Mouse (Mus musculus) CD4-positive, CD25-positive, alpha-beta regulatory T cell, adult 4 months (primary cell): ENCODE results near the gene Themis2. TPM values are rescaled to one million over a fixed set of nuclear protein-coding genes. Genes with fewer than 3 reads are reported as not detected.

Source experiments
- ATAC-seq: one replicate; pipeline ENCODE4 v1.8.0; 2017
- polyA plus RNA-seq, 2 experiments: library from polyadenylated mRNA; unstranded; fragments of 100-300 nt; shearing (Covaris generic); gene quantifications; one replicate each; pipeline ENCODE4 v1.2.1; 2017

Themis2 gene
- 1 to 10 TPM in 1 of 2 experiments, under 1 TPM in 1; 0.24 to 1.1 TPM for polyA plus RNA-seq

DNA sequence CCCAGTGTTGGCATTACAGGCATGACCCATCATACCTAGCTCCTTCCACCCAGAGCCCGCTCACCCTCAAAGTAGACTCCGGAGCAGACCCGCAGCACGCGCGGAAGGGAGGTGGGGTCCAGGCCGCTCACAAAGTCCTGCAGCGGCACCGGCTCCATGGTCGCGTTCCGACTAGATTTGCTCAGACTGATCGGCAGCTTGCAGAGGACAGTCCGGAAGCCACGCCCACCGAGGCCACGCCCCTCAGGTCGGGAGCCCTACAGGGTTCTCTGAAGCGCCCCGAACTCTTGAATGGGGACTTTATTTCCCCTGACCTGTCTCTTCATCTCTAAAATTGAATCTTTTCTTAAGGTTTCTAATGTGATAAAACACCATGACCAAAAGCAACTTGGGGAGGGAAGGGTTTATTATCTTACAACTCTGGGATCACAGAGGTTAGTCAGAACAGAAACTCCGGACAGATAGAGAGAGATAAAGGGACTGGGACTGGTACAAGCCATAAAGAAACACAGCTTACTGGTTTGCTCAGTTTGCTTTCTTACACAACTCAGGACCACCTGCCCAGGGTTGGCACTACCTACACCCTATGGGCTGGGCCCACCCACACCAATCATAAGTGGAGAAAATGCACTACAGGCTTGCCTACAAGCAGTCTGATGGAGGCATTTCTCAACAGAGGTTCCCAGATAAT lies at the start of gene Themis2:
Gene Themis2, minus strand, starts transcription at position 192 of the 691 bp plus-strand sequence.
- peak; percentile 77 for ATAC-seq

DNA sequence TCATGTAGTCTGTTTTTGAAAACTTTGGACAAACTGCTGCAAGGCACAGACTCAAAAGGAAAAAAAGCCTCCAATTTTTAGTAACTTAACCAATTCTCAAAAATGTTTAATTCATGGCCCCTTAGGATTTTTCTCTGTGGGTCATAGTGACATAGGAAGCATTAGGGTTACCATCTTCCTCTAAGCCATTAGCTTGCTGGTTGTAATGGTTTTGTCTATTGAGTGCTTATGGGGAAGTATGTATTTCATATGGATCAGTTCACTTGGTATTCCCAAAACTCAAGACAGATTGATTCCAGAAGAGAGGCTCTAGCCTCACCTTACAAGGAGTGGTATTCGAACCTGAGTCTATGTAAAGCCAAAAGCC lies 47.5 kb upstream of the Themis2 start:
- ATAC-seq: no peak

DNA sequence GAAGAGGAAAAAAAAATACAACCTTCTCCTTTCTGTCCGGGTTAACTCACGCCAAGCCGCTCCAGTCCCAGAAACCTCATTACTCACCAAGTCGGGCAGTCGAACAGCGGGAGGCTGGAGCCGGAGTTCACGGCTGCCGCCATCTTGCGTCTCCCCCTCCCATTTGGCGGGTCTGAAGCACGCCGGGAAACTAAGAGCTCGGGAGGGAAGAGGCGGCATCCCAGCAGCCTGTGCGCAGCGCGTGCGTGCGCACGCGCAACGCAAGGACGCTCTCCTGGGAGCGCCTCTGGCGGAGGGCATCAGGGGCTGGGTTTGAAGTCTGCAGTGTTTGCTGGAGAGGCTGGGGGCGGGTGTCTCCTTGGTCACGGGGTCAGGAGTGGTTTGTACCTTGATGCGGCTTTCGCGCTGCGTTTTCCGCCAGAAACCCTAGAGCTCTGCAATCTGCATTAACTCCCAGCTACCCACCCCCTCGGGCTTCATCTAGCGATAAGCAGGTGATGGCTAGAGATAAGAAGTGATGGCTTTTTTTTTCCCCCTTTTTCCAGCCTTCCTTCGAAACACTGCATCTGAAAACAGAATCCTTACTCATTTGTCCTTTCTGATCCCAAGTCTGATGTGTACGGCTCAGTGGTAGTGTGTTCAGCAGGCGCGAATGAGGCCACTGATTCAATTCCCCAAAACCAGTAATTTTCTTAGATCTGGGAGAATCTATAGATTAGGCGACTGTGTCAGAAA lies 47.0 kb upstream of the Themis2 start, which contains the start of gene Ppp1r8:
Gene Ppp1r8, minus strand, starts transcription at position 200 of the 735 bp plus-strand sequence.
- ATAC-seq: peak; percentile 97

DNA sequence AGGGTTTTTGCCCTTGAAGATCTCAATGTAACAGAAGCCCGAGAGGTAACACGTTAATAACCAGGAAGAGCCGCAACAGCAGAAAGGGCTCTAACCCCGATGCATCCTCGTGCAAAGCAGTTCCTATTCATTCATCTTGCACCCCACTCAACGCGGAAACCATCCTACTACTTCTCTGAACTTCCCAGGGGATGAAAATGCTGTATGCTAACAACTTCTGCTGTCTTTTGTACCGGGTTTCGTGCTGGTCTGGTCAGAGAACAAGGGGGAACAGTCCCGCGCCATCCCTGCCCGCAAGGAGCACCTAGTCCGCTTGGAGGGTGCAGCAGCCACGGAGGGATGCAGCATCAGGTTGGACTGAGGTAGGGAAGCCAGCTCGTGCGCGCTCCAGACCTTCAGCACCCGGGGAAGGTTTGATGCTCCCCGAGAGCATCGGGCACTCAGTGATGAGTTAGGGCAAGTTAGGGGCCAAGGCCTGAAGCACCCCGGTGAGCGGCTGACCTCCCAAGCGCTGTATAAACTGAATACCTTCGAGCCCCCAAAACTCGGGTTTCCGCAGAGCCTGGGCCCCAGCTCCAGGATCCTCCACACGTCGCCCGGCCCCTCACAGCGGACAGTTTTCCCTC lies 46.2 kb upstream of the Themis2 start:
- ATAC-seq: peak; percentile 13

DNA sequence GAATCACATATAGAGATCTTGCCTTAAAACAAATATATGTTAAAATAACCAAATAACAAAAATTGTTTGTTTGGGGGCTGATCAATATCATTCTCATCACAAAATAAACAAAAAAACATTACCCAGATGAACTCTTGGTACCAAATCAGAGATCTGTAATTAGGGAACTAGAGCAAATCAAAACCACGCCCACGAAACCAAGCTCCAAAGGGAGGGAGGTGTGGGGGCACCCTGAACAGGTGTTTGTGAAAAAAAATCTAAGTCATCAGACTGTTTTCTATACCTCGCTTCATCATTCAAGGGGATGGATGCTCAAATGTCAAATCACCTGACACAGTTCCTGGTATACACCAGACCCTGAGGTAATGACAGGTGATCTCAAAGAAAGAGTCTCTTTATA lies 45.3 kb upstream of the Themis2 start:
- no peak for ATAC-seq

DNA sequence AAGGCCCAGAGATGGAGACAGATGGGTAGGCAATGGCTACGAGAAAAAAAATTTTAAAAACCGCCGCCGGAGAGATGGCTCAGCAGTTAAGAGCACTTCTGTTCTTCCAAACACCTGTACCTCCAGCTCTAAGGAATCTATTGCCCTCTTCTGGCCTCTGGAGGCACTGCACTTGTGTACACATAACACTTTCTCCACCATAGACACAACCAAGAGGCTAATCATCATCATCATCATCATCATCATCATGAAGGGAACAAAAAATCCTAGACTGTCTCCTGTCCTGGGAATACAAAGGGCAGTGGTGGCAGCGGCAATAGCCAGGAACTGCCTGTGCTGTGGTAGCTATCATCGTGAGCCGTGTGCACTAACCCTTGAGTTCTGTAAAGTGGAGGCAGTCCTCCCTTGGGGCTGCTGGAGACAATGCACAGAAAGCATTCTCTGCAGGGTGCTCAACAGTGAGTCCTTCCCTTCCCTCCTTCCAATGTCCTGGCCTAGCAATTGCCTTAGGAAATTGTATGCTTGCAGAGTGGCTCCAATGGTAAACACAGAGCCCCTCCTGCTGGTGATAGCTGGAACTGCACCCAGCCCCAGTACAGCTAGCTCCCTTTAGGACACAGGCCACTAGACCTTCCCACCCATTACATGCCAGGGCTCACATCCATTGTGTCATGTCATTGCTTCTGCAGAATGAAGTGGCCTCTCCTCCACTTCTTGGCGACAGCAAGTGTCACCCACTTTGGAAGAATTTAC lies 27.6 kb upstream of the Themis2 start:
- ATAC-seq: peak; percentile 71

DNA sequence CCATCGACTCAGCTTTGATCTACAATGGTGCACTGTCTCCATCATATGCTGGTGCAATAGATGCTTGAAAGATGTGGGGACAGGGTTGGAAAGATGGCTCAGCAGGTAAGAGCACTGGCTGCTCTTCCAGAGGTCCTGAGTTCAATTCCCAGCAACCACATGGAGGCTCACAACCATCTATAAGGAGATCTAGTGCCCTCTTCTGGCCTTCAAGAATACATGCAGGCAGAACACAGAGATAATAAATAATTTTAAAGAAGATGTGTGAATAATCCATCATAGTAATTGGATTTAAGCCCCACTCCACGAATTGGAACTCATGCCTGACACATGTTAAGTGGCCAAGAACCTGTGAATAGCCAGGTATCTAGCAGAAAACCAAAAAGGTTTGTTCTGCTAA lies 22.3 kb upstream of the Themis2 start:
- ATAC-seq: no peak

DNA sequence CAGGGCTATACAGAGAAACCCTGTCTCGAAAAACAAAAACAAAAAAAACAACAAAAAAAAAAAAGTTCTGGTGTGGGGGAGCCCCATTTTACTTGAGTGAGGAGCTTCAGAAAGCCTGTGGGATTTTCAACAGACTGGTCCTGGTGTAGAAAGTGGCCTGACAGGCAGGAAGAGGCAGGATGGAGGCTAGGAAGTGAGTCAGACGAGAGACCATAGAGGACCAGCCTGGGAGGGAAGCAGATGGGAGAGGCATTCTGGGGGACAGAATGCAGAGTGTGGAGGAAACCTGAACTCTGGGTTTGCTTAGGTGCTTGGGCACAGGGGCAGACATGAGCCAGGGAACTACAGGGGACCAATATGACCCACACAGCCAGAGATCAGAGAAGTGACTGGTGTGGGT lies 20.7 kb upstream of the Themis2 start:
- ATAC-seq: no peak

DNA sequence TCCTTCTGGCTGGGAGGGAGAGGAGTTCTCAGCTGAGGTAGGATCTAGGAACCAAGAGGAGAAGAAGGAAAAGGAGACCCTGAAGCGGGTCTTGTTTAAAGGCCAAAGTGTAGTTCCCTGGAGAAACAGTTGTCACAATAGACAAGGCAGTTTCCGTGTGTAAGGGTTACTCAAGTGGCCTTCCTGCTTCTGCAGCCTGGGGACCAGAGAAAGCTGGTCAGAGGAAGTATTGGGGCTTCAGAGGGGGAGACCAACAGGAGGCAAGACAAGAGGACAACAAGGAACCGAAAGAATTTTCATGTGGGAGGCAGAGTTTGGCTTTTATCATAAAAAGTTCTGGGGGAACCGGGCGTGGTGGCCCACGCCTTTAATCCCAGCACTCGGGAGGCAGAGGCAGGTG lies 20.2 kb upstream of the Themis2 start:
- ATAC-seq: no peak

DNA sequence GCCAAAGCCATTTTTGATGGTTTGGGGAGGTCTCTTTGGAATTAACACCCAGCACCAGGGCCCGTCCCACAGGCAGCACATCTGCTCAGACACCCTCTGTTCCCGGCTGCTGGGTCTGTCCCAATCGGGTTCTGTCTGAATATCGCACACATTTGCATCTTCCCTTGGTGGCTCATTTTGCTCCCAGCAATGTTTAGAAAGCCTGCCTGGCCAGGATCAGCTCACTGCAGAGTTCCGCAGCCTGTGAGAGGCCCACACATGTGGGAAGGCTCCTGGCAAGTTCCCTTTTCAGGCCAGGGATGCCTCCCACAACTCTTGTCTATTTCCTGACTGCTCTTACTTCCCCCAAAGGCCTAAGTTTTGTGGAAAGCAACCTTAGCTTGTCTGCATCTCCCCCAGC lies 13.4 kb upstream of the Themis2 start:
- no peak for ATAC-seq

DNA sequence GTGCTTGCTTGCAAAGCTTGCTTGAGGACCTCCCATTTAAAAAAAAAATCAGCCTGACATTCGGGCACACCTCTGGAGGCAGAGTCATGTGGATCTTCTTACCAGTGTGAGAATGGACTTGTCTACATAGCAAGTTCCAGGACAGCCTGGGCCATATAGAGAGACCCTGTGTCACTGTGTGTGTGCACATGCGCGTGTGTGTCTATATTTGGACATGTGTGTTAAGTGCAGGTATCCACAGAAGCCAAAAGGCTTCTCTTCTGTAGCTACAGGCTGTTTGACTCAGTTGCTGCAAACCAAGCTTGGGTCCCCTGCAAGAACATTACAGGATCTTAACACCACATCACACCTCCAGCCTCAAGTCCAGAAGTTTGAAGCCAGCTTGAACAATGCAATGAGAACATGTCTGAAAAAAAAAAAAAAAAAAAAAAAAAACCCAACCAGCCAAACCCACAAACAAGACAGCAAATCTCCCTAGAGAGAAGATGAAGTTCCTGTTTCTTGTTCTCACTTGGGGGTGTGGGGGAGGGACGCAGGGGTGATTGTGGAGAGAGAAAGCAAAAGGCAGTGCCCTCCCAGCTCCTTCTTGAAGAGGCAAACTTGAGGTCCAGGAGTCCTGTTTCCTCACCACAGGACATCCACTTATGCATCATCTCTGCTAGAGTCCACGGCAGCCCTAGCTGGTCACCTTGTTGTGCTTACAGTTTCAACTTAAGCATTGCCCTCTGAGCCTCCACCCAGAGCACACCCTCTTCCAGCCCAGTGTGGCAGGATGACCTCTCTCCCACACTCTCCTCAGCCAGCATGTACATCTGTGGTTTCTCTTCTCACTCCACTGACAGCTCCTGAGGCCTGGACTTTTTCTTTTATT lies 11.8 kb upstream of the Themis2 start:
- ATAC-seq: no peak

DNA sequence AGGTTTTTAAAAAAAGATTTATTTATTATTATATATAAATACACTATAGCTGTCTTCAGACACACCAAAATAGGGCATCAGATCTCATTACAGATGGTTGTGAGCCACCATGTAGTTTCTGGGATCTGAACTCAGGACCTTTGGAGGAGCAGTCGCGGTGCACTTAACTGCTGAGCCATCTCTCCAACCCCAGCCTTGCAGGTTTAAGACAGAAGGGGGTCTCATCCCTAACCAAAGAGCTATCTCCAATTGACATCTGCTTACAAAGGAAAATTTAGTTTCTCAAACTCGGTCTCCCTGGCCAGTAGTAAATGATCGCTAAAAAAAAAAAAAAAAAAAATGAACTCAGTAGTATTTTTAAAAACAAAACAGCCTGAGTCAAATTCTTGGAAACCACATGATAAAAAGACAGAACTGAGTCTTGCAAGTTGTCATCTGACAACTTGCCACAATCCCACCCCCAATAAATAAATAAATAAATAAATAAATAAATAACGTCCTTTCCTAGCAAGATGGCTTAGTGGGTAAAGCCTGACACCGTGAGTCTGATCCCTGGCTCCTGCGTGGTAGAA lies 10.5 kb upstream of the Themis2 start:
- no peak for ATAC-seq

DNA sequence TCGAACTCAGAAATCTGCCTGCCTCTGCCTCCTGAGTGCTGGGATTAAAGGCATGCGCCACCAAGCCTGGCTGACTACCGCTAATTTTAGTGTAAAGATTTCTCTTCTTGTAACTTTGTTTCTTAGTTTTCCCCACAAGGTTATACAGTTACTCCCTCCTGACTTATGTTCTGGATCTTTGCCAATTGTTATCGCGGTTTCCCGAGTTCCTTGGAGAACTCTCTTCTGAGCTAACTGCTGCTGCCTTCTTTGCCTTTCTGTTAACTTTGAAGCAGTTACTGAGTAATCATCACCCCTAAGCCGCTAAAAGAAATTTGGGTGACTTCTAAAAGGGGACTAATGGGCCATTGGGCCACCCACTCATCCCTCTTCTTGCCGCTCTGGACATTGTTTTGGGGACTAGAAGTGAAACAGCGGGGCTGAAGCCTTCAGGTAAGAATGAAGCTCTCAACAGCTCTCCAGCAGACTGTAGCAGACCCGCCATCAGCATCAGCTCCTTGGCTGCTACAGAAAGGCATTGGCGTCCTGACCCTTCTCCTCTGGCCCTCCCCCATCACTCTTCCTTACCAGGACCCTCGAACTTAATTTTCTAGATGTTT lies 9.5 kb upstream of the Themis2 start:
- no peak for ATAC-seq

DNA sequence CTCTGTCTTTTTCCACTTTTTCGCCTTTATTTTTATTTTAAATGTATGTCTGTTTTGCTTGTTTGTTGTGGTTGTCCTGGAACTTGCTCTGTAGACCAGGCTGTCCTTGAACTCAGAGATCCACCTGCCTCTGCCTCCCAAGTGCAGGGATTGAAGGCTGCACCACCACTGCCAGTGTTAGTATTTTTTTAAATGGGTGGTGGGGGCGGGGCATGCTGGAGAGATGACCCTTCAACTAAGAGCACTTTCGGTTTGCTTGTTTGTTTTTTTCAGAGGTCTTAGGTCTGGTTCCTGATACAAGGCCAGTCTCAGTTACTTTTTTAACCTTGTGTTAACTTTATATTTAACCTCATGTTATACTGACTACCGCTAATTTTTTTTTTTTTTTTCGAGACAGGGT lies 9.0 kb upstream of the Themis2 start:
- ATAC-seq: no peak

DNA sequence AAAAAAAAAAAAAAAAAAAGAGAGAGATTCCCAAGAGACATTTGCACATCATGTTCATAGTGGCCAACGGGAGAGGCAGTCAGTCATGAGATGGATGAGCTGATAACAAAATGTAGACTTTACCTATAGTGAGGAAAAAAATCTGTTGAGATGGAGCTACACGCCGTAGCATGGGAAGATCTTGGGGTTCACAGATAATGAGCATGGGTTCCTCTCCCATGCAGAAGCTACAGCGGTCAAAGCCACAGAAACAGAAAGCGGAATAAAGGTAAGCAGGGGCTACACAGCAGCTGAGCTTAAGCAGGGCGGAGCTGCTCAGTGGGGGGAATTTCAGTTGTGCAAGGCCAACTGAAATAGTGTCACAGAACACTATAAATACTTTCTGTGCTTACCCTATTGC lies 8.1 kb upstream of the Themis2 start:
- ATAC-seq: no peak

DNA sequence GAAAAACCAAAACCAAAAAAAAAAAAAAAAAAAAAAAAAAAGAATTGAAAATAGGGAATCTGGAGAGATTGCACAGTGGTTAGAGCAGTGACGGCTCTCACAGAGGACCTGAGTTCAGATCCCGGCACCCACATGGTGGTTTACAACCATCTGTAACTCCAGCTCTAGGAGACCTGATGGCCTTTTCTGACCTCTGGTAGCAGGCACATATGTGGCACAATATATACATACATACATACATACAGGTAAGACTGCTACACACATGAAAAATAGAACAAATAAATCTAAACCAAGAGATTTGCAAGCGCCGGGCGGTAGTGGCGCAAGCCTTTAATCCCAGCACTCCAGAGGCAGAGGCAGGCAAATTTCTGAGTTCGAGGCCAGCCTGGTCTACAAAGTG lies 7.7 kb upstream of the Themis2 start:
- ATAC-seq: no peak

DNA sequence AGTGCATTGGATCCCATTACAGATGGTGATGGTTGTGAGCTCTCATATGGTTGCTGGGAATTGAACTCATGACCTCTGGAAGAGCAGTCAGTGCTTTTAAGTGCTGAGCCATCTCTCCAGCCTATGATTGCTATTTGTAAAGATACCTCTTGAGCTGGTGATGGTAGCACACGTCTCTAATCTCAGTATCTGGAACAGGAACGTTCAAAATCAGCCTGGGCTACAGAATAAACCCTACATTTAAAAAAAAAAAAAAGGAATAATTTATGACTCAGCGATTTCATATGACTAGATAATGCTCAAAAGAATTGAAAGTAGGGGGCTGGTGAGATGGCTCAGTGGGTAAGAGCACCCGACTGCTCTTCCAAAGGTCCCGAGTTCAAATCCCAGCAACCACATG lies 7.0 kb upstream of the Themis2 start:
- no peak for ATAC-seq

DNA sequence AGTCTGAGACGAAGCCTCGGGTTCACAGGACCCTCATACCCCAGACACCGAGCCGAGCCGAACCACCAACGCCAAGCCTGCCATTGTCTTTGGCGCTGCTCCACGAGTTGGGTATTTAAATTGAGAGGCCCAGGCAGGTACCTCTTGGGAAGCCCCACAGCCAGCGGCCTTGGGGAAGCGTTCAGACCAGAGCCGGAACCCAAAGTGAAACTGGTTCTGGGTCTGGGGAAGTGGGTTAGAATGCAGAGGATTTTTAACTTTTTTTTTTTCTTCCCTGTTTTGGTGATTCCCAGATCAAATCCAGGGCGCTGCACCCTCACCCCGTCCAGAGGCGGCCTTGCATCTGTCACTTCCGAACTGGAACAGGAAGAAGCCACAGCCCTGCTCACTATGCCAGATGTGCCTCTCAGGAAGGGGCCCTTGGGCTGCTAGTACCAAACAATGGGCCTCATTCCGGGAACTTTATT lies 6.0 kb upstream of the Themis2 start:
- peak; percentile 72 for ATAC-seq

DNA sequence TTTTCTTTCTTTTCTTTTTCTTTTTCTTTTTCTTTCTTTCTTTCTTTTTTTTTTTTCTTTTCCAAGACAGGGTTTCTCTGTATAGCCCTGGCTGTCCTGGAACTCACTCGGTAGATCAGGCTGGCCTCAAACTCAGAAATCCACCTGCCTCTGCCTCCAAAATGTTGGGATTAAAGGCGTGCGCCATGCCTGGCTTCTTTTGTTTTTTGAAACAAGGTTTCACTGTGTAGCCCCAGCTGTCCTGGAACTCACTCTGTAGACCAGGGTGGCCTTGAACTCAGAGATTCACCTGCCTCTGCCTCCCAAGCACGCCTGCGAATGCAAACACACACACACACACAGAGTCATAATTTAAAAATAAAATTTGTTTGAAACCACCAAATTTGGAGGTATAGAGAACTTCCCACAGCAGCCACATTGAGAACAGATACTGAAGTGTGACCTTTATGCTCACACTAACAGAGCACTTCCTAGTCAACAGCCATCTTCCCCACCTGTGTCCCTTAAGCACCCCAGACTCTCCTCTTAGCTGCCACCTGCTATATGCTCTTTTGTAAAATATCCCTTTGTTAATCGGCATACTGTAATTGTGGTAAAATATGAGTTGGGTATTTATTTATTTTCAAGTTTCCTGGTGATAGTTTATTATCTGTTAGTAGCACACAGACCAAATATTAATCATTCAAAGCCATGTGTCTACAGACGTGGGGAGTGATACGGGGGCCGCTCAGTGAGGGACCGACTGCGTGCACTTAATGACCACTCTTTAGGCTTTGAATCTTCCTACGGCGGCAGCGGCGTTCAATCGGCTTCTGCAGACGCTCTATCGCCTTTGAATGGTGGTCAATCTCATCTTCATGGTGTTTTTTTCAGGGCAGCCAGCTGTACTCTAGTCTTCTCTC lies 5.2 kb upstream of the Themis2 start:
- no peak for ATAC-seq

DNA sequence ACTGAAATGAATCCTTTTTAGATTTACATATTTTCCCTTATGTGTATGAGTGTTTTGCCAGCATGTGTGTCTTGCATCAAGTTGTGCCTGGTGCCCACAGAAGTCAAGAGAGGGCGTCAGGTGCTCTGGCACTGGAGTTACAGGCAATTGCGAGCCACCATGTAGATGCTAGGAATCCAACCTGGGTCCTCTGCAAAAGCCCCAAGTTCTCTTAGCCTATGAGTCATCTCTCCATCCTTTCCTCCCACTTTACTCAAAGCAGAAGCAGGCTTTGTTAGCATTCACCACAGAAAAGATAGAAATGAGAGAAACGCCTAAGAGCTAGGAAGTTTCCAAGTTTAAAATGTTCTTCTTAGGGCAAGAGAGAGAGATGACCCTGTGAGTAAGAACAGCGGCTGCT lies 3.7 kb upstream of the Themis2 start:
- ATAC-seq: no peak
